Comparison of ENCODE assay signal across 27 mouse cellular contexts in the genomic region with DNA sequence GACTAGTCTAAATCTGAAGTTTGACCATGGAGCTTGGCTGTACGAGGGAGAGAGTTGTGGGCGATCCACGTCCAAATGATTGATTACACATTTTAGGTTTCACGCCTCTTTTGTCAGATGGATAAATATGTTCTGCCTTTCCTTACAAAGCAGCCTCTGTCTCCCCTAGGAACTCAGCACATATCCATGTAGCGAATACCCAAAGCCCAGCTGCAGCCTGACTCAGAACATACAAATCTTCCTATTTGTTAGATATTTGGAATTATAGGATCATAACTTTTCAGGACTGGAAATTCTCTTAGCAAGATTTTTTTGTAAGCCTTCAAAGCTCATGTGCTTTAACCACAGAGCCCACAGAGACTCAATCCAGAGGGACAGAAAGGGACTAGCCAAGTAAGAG. TPM values are rescaled to one million over a fixed set of nuclear protein-coding genes. Genes with fewer than 3 reads are reported as not detected.
"Had no signal": no experiment of that assay in that cellular context is flagged by ENCODE, and none has a peak within 500 bp of the region (broad histone marks: within the 10 kb centered on the region; RNA-seq: fewer than 3 reads in every experiment).

No protein-coding gene starts in this region.

- H3K4me2 ChIP-seq: heart, embryonic 13.5 days; heart, embryonic 15.5 days; hindbrain, embryonic 13.5 days; hindbrain, embryonic 15.5 days; kidney, embryonic 15.5 days; limb, embryonic 13.5 days; limb, embryonic 15.5 days; liver, embryonic 12.5 days had no signal

- H3K9me3 ChIP-seq: heart, embryonic 10.5 days; heart, embryonic 13.5 days; heart, embryonic 15.5 days; hindbrain, embryonic 13.5 days; hindbrain, embryonic 15.5 days; kidney, embryonic 15.5 days; limb, embryonic 13.5 days; limb, embryonic 15.5 days; liver, embryonic 12.5 days had no signal

- ATAC-seq: hindbrain, postnatal 0 days; intestine, embryonic 16.5 days; liver, embryonic 12.5 days had no signal

- H3K4me1 ChIP-seq: heart, embryonic 10.5 days; heart, embryonic 15.5 days; hindbrain, embryonic 13.5 days; hindbrain, embryonic 15.5 days; kidney, embryonic 15.5 days; limb, embryonic 15.5 days; liver, embryonic 12.5 days had no signal

- H3K36me3 ChIP-seq: heart, embryonic 10.5 days; heart, embryonic 13.5 days; heart, embryonic 15.5 days; hindbrain, embryonic 13.5 days; hindbrain, embryonic 15.5 days; kidney, embryonic 15.5 days; limb, embryonic 13.5 days; limb, embryonic 15.5 days; liver, embryonic 12.5 days had no signal

- DNase-seq: gastrocnemius, adult 2 months; gastrocnemius, postnatal 10 days; gastrocnemius, postnatal 25 days; heart, adult 18-20 months; heart, postnatal 14 days; heart, postnatal 36 days; kidney, adult 11 months; kidney, adult 2 months; kidney, adult 9 months; kidney, postnatal 14 days; kidney, postnatal 36 days; layer of hippocampus, adult 9-11 months; left cerebral cortex, postnatal 4 days had no signal

- H3K4me3 ChIP-seq: gastrocnemius, adult 2 months; heart, embryonic 10.5 days; heart, embryonic 13.5 days; heart, embryonic 15.5 days; hindbrain, embryonic 13.5 days; hindbrain, embryonic 15.5 days; kidney, embryonic 15.5 days; limb, embryonic 13.5 days; limb, embryonic 15.5 days; liver, embryonic 12.5 days had no signal

- H3K27ac ChIP-seq: gastrocnemius, adult 2 months; heart, embryonic 10.5 days; heart, embryonic 13.5 days; heart, embryonic 15.5 days; hindbrain, embryonic 13.5 days; hindbrain, embryonic 15.5 days; hindbrain, postnatal 0 days; kidney, embryonic 15.5 days; kidney, postnatal 0 days; limb, embryonic 13.5 days; limb, embryonic 15.5 days; liver, embryonic 12.5 days; liver, embryonic 14.5 days had no signal

- H3K9ac ChIP-seq: heart, embryonic 13.5 days; heart, embryonic 15.5 days; hindbrain, embryonic 13.5 days; hindbrain, embryonic 15.5 days; kidney, embryonic 15.5 days; limb, embryonic 13.5 days; limb, embryonic 15.5 days; liver, embryonic 12.5 days; liver, embryonic 14.5 days had no signal

RNA-seq across cellular contexts. Expression of a gene that starts 26.3 kb away (rescaled TPM):
- total RNA-seq: granulocyte monocyte progenitor cell, adult 5-6 weeks had no signal
